8 mouse cellular contexts compared by ENCODE assay signal in genomic region chr11:62458276-62458724, GRCm38 (mm10). TPM values are rescaled to one million over a fixed set of nuclear protein-coding genes. Genes with fewer than 3 reads are reported as not detected.
DNase-seq lines count a peak whose midpoint lies in the region; ATAC-seq and TF ChIP-seq lines count a peak whose summit lies in the region.

TSS of gene Pigl (plus strand) at chr11:62458460.
TSS of gene Ncor1 (minus strand) at chr11:62458541.

- peaks cover 7% of the 10 kb centered on the region; the same call in 1 of the 2 replicates for H3K4me1 ChIP-seq in forebrain, embryonic 14.5 days (ENCODE audit: control insufficient read depth, insufficient read depth, low read length)
- peaks cover 13% of the 10 kb centered on the region for H3K4me1 ChIP-seq in liver, postnatal 0 days (ENCODE audit: insufficient read depth)
- peaks cover 27% of the 10 kb centered on the region for H3K4me1 ChIP-seq in neural tube, embryonic 13.5 days (replicated peaks)

- peak; percentile 84; the same call in 1 of the 2 replicates for ATAC-seq in cerebellum, adult (ENCODE audit: insufficient number of reproducible peaks, low FRiP score, low TSS enrichment)
- ATAC-seq in forebrain, embryonic 14.5 days, result peak; percentile 51
- peak; percentile 53 for ATAC-seq in liver, postnatal 0 days
- ATAC-seq in neural tube, embryonic 13.5 days (ENCODE audit: low read depth), result peak; percentile 33; the same call in 1 of the 2 replicates

- no peaks in the 10 kb centered on the region for H3K36me3 ChIP-seq in forebrain, embryonic 14.5 days (ENCODE audit: control insufficient read depth, insufficient read depth, low read length)
- no peaks in the 10 kb centered on the region for H3K36me3 ChIP-seq in liver, postnatal 0 days (replicated peaks; ENCODE audit: insufficient read depth, low read length)
- H3K36me3 ChIP-seq in neural tube, embryonic 13.5 days, result no peaks in the 10 kb centered on the region

- intact Hi-C loops in heart, postnatal 14 days (cut with DNase I), result loop anchor here (1.0 to 5.0 kb wide), 2 partner anchors 38 to 94 kb away; partner anchors contain the start of gene Ubb

- WGBS in forebrain, embryonic 14.5 days, result under 1% methylated on average over 33 of the region's 33 CpGs
- under 1% methylated on average over 33 of the region's 33 CpGs for WGBS in liver, postnatal 0 days (ENCODE audit: insufficient replicate concordance)
- WGBS in neural tube, embryonic 13.5 days, result under 1% methylated on average over 33 of the region's 33 CpGs

- no peaks in the 10 kb centered on the region for H3K27me3 ChIP-seq in forebrain, embryonic 14.5 days (replicated peaks; ENCODE audit: control insufficient read depth, insufficient read depth, low read length)
- H3K27me3 ChIP-seq in liver, postnatal 0 days (ENCODE audit: insufficient read depth, low read length), result no peaks in the 10 kb centered on the region
- no peaks in the 10 kb centered on the region for H3K27me3 ChIP-seq in neural tube, embryonic 13.5 days

- DNase-seq in ES-CJ7 (ENCODE audit: low read depth, low spot score), result peak; percentile 93
- peak; percentile 89 for DNase-seq in forebrain, embryonic 14.5 days (ENCODE audit: low spot score)
- DNase-seq in heart, postnatal 14 days, result peak; percentile 84 to 85
- peak; percentile 88 for DNase-seq in layer of hippocampus, adult 11-12 months (ENCODE audit: low spot score)
- DNase-seq in liver, postnatal 0 days, result peak; percentile 86
- peak; percentile 83 for DNase-seq in telencephalon, adult 2 months (ENCODE audit: low read depth, low spot score)

- H3K4me3 ChIP-seq in forebrain, embryonic 14.5 days (ENCODE audit: low read depth, low read length), result peak within 1 kb of the TSS; percentile 93
- peak within 1 kb of the TSS; percentile 87 for H3K4me3 ChIP-seq in liver, postnatal 0 days (ENCODE audit: low read depth, low read length)
- H3K4me3 ChIP-seq in neural tube, embryonic 13.5 days, result peak within 1 kb of the TSS; percentile 80

- peak within 1 kb of the TSS; percentile 83 for H3K4me2 ChIP-seq in forebrain, embryonic 14.5 days (ENCODE audit: low read length)
- H3K4me2 ChIP-seq in liver, postnatal 0 days (ENCODE audit: low read depth, low read length), result peak within 1 kb of the TSS; percentile 92
- H3K4me2 ChIP-seq in neural tube, embryonic 13.5 days, result peak within 1 kb of the TSS; percentile 78

- TF ChIP-seq EP300 in liver, postnatal 0 days (IDR thresholded peaks at IDR 0.05; ENCODE audit: low read depth), result no peak

- H3K9ac ChIP-seq in forebrain, embryonic 14.5 days (ENCODE audit: low read length), result peak within 1 kb of the TSS; percentile 98
- peak within 1 kb of the TSS; percentile 97 for H3K9ac ChIP-seq in liver, postnatal 0 days (replicated peaks)
- H3K9ac ChIP-seq in neural tube, embryonic 13.5 days, result peak within 1 kb of the TSS; percentile 99

- H3K9me3 ChIP-seq in forebrain, embryonic 14.5 days (replicated peaks; ENCODE audit: control insufficient read depth, low read length), result no peaks in the 10 kb centered on the region
- no peaks in the 10 kb centered on the region for H3K9me3 ChIP-seq in liver, postnatal 0 days (ENCODE audit: low read length)
- no peaks in the 10 kb centered on the region for H3K9me3 ChIP-seq in neural tube, embryonic 13.5 days

- H3K27ac ChIP-seq in forebrain, embryonic 14.5 days (ENCODE audit: low read depth, low read length), result peak within 1 kb of the TSS; percentile 98
- H3K27ac ChIP-seq in liver, postnatal 0 days (ENCODE audit: low read depth), result peak within 1 kb of the TSS; percentile 98
- H3K27ac ChIP-seq in neural tube, embryonic 13.5 days (replicated peaks), result peak within 1 kb of the TSS; percentile 99

- no peak for TF ChIP-seq CTCF in liver, postnatal 0 days (IDR thresholded peaks at IDR 0.05; ENCODE audit: low read depth)

RNA-seq across cellular contexts. Expression of gene Pigl, which starts in this region (rescaled TPM):
- polyA plus RNA-seq in forebrain, embryonic 14.5 days (2014; fragmentation: Nextera tagmentation; extraction: Ambion mirVana), result 5.7 TPM in 2 replicates
- 1 to 10 TPM; 3.8 to 4.3 TPM for total RNA-seq in heart, postnatal 14 days (2021)
- polyA plus RNA-seq in liver, postnatal 0 days (2015; fragmentation: Nextera tagmentation; extraction: Ambion mirVana), result 2.6 and 2.7 TPM in 2 replicates
- polyA plus RNA-seq in neural tube, embryonic 13.5 days (2015; fragmentation: Nextera tagmentation; extraction: Ambion mirVana), result 7.7 and 9.5 TPM in 2 replicates

RNA-seq across cellular contexts. Expression of gene Ncor1, which starts in this region (rescaled TPM):
- polyA plus RNA-seq in forebrain, embryonic 14.5 days (2014; fragmentation: Nextera tagmentation; extraction: Ambion mirVana), result 92.3 and 134 TPM in 2 replicates
- total RNA-seq in heart, postnatal 14 days (2021), result 100 to 1,000 TPM; 132 to 136 TPM
- polyA plus RNA-seq in liver, postnatal 0 days (2015; fragmentation: Nextera tagmentation; extraction: Ambion mirVana), result 48.1 and 52.0 TPM in 2 replicates
- polyA plus RNA-seq in neural tube, embryonic 13.5 days (2015; fragmentation: Nextera tagmentation; extraction: Ambion mirVana), result 185 and 190 TPM in 2 replicates

Comparison
In these comparisons a context has a peak if more than half of its experiments do, and no peak if none do; other contexts are left out.
1. Peak in every context shown above with its lines: DNase-seq, ATAC-seq, H3K4me3 ChIP-seq and H3K27ac ChIP-seq.
2. ATAC-seq: peak in every context shown above with its lines; median percentile 84 in cerebellum, adult; 53 in liver, postnatal 0 days; 51 in forebrain, embryonic 14.5 days; 33 in neural tube, embryonic 13.5 days.